Mouse (Mus musculus) cortical plate, adult 2 months (tissue): Measurements from ENCODE around the gene Cyth1.

Experiments
- CTCF ChIP-seq: fragments of 200-500 bp; IDR thresholded peaks from 2 replicates; pipeline ENCODE4 v1.5.1; 2011; ENCODE audit warnings: mild to moderate bottlenecking, control low read depth, low read length; ENCODE audit not compliant: insufficient read depth; ENCODE audit errors: extremely low read depth
- POLR2A ChIP-seq: fragments of 200-500 bp; IDR thresholded peaks from 2 replicates; pipeline ENCODE4 v1.6.1; 2011; ENCODE audit warnings: mild to moderate bottlenecking, low read length, control low read depth; ENCODE audit not compliant: insufficient read depth; ENCODE audit errors: extremely low read depth

DNA sequence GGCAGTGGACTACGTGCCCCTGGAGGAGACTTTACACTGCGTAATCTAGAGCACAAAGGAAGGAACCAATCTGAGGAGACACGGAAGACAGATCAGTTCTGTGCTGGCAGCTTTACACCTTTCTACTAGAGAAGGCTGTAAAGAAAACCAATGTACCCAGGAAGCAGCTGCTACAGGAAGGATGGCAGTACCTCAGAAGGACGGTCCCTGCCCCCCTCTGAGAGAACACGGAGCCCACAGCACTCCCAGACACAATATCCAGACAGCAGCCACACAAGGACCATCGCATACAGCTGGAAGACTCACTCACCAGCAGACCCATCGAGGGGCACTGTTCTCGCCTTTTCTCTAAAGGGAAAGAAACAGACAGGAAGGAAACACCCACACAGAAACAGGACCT, 11.7 kb upstream of the Cyth1 start:
- TF ChIP-seq CTCF (no peak), POLR2A (no peak)
